Mouse (Mus musculus) kidney, postnatal 0 days (tissue): ENCODE data around the gene Mllt3. TPM values are rescaled to one million over a fixed set of nuclear protein-coding genes. Genes with fewer than 3 reads are reported as not detected.

Experiments used
- ATAC-seq: fragments of 200-750 bp; cut with Nextera tagmentation; replicated peaks from 2 replicates; pipeline ENCODE4 v1.8.0; 2017; ENCODE audit warnings: low read depth, moderate number of reproducible peaks, moderate TSS enrichment, moderate library complexity; ENCODE audit not compliant: low FRiP score
- DNase-seq: peaks from one replicate; pipeline ENCODE4 v3.0.0-alpha.2; 2016; ENCODE audit warnings: low spot score
- H3K27ac ChIP-seq: fragments of 300-500 bp; sonication (generic); 2 replicates; pipeline ENCODE4 v1.5.1; 2014; ENCODE audit warnings: mild to moderate bottlenecking
- H3K27me3 ChIP-seq: fragments of 300-500 bp; sonication (generic); 2 replicates; pipeline ENCODE4 v1.6.1; 2014; ENCODE audit warnings: low read length, mixed read lengths; ENCODE audit not compliant: insufficient read depth
- H3K36me3 ChIP-seq: fragments of 300-500 bp; sonication (generic); 2 replicates; pipeline ENCODE4 v1.6.1; 2014; ENCODE audit warnings: low read length, mixed read lengths; ENCODE audit not compliant: insufficient read depth
- H3K4me1 ChIP-seq: fragments of 300-500 bp; sonication (generic); replicated peaks from 2 replicates; pipeline ENCODE4 v1.6.1; 2014; ENCODE audit warnings: antibody characterized with exemption, low read length, mixed read lengths; ENCODE audit not compliant: insufficient read depth
- H3K4me2 ChIP-seq: fragments of 300-500 bp; sonication (generic); 2 replicates; pipeline ENCODE4 v1.6.1; 2014; ENCODE audit warnings: mild to moderate bottlenecking, low read length, moderate library complexity, mixed read lengths
- H3K4me3 ChIP-seq: fragments of 300-500 bp; sonication (generic); replicated peaks from 2 replicates; pipeline ENCODE4 v1.5.1; 2014; ENCODE audit warnings: low read depth, low read length
- H3K9ac ChIP-seq: fragments of 300-500 bp; sonication (generic); 2 replicates; pipeline ENCODE4 v1.6.1; 2014; ENCODE audit warnings: low read depth, low read length
- H3K9me3 ChIP-seq: fragments of 300-500 bp; sonication (generic); replicated peaks from 2 replicates; pipeline ENCODE4 v1.6.1; 2016; ENCODE audit warnings: low read length, inconsistent platforms, mixed read lengths
- CTCF ChIP-seq: IDR thresholded peaks from 2 replicates; pipeline ENCODE4 v1.5.1; 2016; ENCODE audit warnings: antibody characterized with exemption, low read depth, mild to moderate bottlenecking, moderate library complexity
- WGBS: fragments of 180-500 bp; shearing (Covaris S2); extraction: QIAGEN DNeasy Blood & Tissue Kit; methylation state at CpG from one replicate; pipeline ENCODE4 v1.1.7; 2014; 5-methylcytosine and 5-hydroxymethylcytosine counted together
- polyA plus RNA-seq: library from polyadenylated mRNA; unstranded; fragments of >200 nt; fragmentation: Nextera tagmentation; extraction: Ambion mirVana; gene quantifications from 2 replicates; pipeline ENCODE4 v1.2.1, GENCODE M21; 2015

Gene Mllt3
- polyA plus RNA-seq, 1 experiment from 2014 or later = 28.9 TPM

DNA sequence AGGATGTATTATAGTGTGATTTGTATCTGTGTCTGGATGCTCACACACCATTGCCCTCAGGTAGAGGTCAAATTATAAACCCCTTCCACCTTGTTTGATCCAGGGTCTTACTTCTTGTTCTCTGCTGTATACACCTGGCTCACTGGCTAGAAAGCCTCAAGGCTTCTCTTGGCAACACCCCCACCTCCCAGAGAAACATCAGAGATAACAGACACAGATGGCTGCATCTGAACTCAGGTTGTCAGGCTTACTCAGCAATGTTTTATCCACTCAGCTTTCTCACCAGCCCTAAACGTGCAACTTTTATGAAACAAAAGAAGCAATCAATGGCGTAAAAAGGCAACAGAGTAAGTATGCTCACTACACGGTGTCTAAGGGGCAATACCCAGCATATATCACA is 75.3 kb downstream of the Mllt3 start:
- Histone ChIP-seq H3K27me3 (no peaks in the 10 kb centered on the region), H3K4me1 (0 out of 2 replicates have a peak, but pooled peaks cover 3% of the 10 kb centered on the region), H3K4me2 (no peak overlapping the region), H3K27ac (no peak overlapping the region), H3K36me3 (no peaks in the 10 kb centered on the region), H3K9me3 (no peaks in the 10 kb centered on the region), H3K4me3 (no peak overlapping the region), H3K9ac (no peak overlapping the region)
- ATAC-seq = no peak
- DNase-seq = no peak
- TF ChIP-seq CTCF = no peak
- WGBS = 53% methylated on average over 3 of the region's 3 CpGs

DNA sequence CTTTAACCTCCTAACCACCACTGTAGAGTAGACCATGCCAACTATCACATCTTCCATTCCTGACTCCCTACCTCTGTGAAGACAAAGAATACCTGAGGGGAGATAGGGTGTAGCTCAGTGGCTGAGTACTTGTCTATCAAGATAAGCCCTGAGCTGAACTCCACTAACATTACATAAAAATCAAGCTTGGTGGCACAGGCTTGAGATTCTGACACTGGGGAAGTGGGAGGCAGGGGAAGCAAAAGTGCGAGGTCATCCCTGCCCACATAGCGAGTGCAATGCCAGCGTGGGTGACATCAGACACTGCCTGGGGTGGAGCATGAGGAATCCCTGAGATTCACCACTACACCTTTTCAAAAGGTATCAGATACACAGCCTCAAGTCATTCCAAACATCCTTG is 76.0 kb downstream of the Mllt3 start:
- TF ChIP-seq CTCF = no peak
- no peak overlapping the region for H3K4me3 ChIP-seq
- 80% methylated on average over 3 of the region's 3 CpGs for WGBS
- 0 out of 2 replicates have a peak, but pooled peaks cover 3% of the 10 kb centered on the region for H3K4me1 ChIP-seq
- H3K27ac ChIP-seq = no peak overlapping the region
- H3K27me3 ChIP-seq = no peaks in the 10 kb centered on the region
- no peak for DNase-seq
- H3K9ac ChIP-seq = no peak overlapping the region
- no peak overlapping the region for H3K4me2 ChIP-seq
- no peak for ATAC-seq
- no peaks in the 10 kb centered on the region for H3K9me3 ChIP-seq
- H3K36me3 ChIP-seq = no peaks in the 10 kb centered on the region

DNA sequence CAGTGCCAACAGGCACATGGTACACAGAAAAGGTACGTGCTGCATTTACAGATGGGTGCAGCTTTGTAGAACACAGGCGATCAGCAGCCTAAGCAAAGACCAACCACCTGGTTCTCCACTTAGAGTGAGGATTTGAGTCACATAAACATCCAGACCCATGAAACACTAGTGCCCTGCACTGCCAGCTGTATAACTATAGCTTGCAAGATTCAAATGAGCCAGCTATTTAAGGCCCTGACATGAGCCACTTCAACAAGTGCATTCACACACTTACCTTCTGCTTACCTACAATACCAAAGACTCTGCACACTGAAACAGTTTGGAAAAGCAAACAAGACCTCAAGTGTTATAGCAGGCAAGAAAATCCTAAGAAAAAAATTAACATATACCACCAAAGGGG is 78.0 kb downstream of the Mllt3 start:
- WGBS = 86% methylated on average over 2 of the region's 2 CpGs
- no peaks in the 10 kb centered on the region for H3K36me3 ChIP-seq
- DNase-seq = no peak
- no peaks in the 10 kb centered on the region for H3K27me3 ChIP-seq
- H3K27ac ChIP-seq = no peak overlapping the region
- no peak overlapping the region for H3K9ac ChIP-seq
- ATAC-seq = no peak
- no peak overlapping the region for H3K4me2 ChIP-seq
- 0 out of 2 replicates have a peak, but pooled peaks cover 3% of the 10 kb centered on the region for H3K4me1 ChIP-seq
- no peak overlapping the region for H3K4me3 ChIP-seq
- no peak for TF ChIP-seq CTCF
- H3K9me3 ChIP-seq = no peaks in the 10 kb centered on the region

DNA sequence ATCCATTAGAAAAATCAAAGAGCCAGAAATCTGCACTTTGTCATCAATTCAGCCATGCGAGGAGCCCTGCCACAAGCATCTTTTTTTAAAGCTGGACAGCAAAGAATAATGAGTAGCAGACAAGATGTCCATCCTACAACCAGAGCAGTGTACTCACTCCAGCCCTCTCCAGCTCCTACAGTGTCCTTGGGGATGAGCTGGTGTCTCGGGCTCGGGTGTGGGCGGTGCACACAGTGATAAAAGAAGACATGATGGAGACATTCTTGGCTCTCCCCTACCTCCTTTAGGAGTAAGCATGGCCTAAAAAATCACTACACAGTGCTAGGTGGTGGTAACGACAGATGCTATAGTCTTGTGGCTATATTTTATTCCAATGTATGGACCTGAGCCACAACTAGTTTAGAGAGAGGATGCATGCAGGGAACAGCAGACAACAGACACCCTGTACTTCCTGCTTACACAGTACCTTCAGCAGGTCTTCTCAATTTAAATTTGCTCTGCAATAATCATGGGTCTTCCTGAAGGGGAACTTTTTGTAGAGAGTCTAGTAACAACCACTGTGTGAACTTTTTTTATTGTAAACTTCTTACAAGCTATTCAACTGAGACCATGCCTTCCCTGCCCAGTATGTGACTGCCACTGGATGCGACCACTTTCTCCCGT is 78.6 kb downstream of the Mllt3 start:
- H3K4me2 ChIP-seq = no peak overlapping the region
- H3K9me3 ChIP-seq = no peaks in the 10 kb centered on the region
- no peak overlapping the region for H3K9ac ChIP-seq
- H3K4me1 ChIP-seq = 0 out of 2 replicates have a peak, but pooled peaks cover 3% of the 10 kb centered on the region
- H3K36me3 ChIP-seq = no peaks in the 10 kb centered on the region
- 63% methylated on average over 7 of the region's 7 CpGs for WGBS
- DNase-seq (no peak), ATAC-seq (no peak)
- H3K27ac ChIP-seq = no peak overlapping the region
- no peak overlapping the region for H3K4me3 ChIP-seq
- no peaks in the 10 kb centered on the region for H3K27me3 ChIP-seq
- no peak for TF ChIP-seq CTCF

DNA sequence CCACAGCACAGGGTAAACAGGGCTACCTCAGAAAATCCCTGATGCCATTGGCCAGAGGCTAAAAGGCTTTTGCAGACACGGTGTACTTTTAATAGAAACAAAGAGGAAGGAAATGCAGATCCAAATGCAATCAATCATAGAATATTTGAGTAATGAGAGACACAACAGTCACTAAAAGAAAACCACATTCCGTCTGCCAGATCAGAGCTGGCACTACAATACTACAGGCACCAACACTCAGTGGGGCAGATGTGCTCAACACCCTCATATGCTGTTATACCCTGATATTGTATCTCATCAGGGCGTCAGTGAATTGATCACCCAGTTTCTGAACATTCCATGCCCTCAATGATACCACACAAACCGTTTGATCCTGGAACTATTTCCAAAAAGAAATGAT is 79.4 kb downstream of the Mllt3 start:
- no peaks in the 10 kb centered on the region for H3K9me3 ChIP-seq
- no peak overlapping the region for H3K9ac ChIP-seq
- no peak for TF ChIP-seq CTCF
- H3K4me3 ChIP-seq = no peak overlapping the region
- no peak overlapping the region for H3K4me2 ChIP-seq
- no peak for DNase-seq
- H3K27me3 ChIP-seq = no peaks in the 10 kb centered on the region
- 64% methylated on average over 4 of the region's 4 CpGs for WGBS
- H3K4me1 ChIP-seq = 0 out of 2 replicates have a peak, but pooled peaks cover 3% of the 10 kb centered on the region
- no peak overlapping the region for H3K27ac ChIP-seq
- no peak for ATAC-seq
- no peaks in the 10 kb centered on the region for H3K36me3 ChIP-seq

DNA sequence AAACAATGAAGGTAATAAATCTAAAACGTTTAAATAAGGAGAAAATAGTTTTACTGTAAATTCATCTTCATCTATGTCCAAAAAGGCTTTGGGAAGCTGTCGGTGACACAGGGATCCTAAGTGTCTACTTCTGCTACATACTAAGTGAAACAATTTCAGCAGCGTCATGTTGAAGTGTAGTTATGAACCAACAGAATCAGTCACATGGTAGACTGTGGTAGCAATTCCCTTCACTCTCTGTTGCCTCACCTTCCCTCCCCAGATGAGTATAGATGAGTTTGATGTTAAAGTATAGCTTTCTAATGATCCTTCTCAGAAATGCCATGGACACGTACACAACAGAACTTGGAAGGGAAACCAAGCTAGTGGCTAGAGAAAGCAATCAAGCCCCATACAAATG is 79.9 kb downstream of the Mllt3 start:
- Histone ChIP-seq H3K27me3 (no peaks in the 10 kb centered on the region), H3K27ac (no peak overlapping the region), H3K36me3 (no peaks in the 10 kb centered on the region), H3K9me3 (no peaks in the 10 kb centered on the region), H3K4me2 (no peak overlapping the region), H3K9ac (no peak overlapping the region), H3K4me3 (no peak overlapping the region), H3K4me1 (0 out of 2 replicates have a peak, but pooled peaks cover 3% of the 10 kb centered on the region)
- ATAC-seq (no peak), DNase-seq (no peak)
- no peak for TF ChIP-seq CTCF
- 85% methylated on average over 4 of the region's 4 CpGs for WGBS

DNA sequence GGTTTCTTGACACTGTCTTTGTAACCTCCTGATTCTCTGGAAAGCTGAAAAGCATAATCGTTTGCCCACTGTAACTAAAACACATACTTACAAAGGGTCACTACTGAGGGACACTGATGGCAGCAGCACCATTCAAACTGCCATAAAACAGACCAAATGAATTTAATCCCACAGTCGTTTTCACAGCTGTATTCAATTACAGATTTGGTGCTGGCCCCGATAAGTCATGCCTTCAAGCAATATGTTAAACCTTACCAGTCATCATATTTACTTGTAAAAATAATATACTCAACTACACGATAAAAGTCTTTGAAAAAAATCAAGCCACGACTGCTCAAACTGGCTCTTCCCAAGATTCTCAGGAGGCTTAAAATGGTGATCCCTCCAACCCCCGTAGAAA is 83.7 kb downstream of the Mllt3 start:
- Histone ChIP-seq H3K4me2 (no peak overlapping the region), H3K9me3 (no peaks in the 10 kb centered on the region), H3K4me1 (no peaks in the 10 kb centered on the region), H3K36me3 (no peaks in the 10 kb centered on the region), H3K4me3 (no peak overlapping the region), H3K27me3 (no peaks in the 10 kb centered on the region), H3K9ac (no peak overlapping the region), H3K27ac (no peak overlapping the region)
- WGBS = 39% methylated on average over 6 of the region's 6 CpGs
- no peak for ATAC-seq
- no peak for DNase-seq
- TF ChIP-seq CTCF = no peak
